Mouse (Mus musculus) lung, postnatal 14 days (tissue): Measurements from ENCODE around the gene Cope.

Experiments
- DNase-seq: peaks from one replicate; pipeline ENCODE4 v3.0.0; 2021

Cope gene

GRCm38 (mm10) chr8:70302358-70302890, at the start of gene Cope, which contains the start of gene Ddx49:
TSS of gene Cope (plus strand) at chr8:70302518.
TSS of gene Ddx49 (minus strand) at chr8:70302489.
- peak; percentile 93 for DNase-seq

GRCm38 (mm10) chr8:70254628-70255027, 47.7 kb upstream of the Cope start:
- DNase-seq, result no peak

DNA sequence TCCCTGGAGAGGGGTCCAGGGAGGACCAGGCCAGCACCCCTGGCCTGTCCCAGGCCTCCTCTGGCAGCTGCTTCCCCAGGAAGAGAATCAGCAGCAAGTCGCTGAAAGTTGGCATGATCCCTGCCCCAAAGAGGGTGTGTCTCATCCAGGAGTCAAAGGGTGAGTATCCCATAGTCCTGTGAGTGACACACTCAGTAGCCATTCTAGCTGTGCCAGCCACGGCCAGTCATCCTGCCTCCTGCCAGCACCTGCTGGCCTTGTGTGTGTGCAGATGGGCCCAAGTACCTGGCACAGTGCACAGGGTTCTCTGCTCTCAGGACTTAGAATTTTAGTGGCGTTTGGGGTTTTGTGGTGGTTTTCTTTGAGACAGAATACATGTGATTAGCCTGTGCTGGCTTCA, 44.9 kb upstream of the Cope start:
- no peak for DNase-seq

- DNase-seq, result peak; percentile 35
These were observed 43.7 kb upstream of the Cope start for GRCm38 (mm10) chr8:70258600-70258999.

DNA sequence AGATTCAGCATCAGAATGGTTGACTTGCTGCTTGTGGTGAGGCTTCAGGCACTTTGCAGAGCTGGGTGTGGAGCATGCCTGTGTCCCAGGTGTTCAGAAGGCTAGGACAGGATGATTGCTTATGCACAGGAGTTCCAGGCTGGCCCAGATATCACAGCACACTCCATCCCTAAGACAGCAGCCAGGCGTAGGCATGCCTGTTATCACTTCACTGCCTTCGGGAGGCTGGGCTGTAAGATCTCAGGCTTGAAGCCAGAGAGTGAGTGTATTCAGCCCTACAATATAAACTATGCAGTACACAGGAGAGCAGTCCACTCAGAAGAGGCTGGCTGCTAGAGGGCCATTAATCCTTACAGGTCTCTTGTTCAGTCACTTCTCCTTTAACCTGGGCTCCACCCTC, 43.3 kb upstream of the Cope start:
- no peak for DNase-seq

GRCm38 (mm10) chr8:70267674-70268073, 34.6 kb upstream of the Cope start:
- DNase-seq, result no peak

DNA sequence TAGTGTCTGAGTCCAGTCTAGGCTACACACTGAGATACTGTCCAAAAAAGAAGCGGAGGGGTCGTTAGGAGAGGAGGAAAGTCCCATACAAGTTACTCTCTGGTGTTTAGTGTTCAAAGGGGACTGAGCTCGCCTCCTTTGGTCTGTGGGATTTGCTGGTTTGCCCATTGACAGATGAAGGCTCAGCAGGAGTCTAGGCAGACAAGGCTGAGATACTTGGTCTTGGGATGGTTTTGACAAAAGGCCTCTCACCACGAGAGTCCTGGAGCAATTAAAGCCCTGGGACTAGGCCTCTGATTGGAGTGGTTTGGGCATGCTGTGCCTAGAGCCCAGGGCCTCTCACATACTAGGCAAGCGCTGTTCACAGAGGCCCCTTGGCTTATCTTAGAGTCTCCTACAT, 34.0 kb upstream of the Cope start:
- DNase-seq, result no peak

DNA sequence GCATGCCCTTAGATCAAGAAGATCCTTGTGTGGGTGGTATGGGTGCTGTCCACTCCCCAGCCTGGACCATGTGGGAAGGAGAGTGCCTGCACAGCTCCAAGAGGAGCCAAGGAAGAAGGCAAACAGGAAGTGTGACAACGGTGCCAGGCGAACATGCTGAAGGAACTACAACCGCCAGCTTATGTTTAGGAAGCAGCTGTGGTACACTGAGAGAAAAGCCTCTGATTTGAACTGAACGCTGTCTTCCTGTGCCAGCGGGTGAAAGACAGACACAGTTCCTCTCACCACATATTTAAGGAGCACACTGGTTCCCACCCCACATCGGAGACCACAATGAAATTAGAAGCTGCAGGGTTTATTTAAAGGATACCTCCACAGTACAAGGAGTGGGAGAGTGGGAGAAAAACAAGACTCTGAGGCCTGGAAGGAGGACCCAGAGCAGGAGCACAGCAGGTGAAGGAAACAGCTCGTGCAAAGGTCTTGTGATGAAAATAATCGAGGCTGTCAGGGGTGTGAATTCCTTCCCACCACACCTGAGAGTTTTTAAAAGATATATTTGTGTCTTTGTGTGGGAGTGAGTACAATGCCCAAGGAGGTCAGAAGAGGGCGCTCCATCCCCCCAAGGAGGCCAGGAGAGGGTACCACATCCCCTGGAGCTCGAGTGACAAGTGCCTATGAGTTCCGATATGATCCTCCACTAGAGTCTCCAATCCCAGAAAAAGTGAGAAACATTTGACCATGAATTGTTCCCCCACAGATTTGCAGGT, 33.3 kb upstream of the Cope start:
- peak; percentile 66 for DNase-seq

GRCm38 (mm10) chr8:70272949-70273348, 29.4 kb upstream of the Cope start:
- DNase-seq, result peak; percentile 41

DNA sequence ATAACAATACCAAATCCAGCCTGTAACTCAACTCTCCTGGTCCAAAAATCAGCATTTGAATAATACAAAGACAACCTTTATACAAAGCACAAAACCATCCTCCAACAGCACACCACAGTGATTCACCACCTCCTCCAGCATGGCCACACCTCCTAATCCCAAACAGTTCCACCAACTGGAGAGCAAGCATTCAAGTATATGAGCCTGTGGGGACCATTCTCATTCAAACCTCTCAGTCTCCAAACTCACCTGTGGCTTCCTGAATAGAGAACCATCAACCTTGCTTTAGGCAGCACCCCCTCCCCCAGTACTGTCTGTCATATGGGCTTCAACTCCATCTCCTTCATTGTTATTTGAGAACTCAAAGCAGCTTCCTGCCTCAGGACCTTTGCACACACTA, 28.0 kb upstream of the Cope start:
- no peak for DNase-seq

DNA sequence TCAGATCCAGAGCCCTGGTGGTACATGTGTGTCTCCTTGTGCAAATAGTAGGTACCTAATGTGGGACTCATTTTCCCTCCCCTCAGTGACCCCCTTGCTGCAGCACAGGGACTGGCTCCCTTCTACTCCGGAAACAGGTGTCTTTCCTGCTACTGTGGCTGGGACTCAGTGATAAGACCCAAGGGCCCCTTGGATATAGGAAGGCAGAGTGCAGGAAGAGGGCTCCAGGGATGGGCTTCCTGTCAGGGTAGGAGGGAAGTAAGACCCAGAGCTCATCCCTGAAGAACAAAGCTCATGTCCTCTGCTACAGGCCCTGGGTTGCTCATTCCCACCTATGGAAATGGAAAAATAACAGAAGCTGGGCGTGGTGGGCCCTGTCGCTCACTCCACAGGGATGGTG, 25.8 kb upstream of the Cope start:
- DNase-seq, result peak; percentile 51

DNA sequence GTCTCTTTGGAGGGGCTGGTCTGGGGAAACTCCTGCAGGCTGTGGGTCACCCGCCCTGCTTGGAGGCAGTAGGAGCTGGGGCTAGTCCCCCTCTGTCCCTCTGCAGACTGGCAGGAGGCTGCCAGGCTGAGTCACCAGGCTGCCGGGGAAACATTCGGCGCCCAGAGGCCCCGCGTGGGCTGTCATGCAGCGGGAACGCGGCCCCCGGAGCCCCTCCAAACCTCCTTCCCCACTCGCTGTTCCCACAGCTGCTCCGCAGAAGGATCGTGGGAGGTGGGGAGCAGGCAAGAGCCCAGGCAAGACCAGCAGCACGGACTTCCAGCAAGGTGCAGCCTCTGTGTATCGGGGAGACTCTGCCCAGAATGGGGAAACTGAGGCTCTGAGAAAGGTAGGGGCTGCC, 24.1 kb upstream of the Cope start:
- DNase-seq, result no peak

- no peak for DNase-seq
These were observed 23.1 kb upstream of the Cope start for GRCm38 (mm10) chr8:70279266-70279665.

GRCm38 (mm10) chr8:70281001-70281400, 21.3 kb upstream of the Cope start:
- no peak for DNase-seq

GRCm38 (mm10) chr8:70282603-70283135, 19.6 kb upstream of the Cope start, which contains the start of gene Homer3:
TSS of gene Homer3 (plus strand) at chr8:70282827.
- peak; percentile 94 for DNase-seq

- DNase-seq, result peak; percentile 41
These were observed 18.9 kb upstream of the Cope start for GRCm38 (mm10) chr8:70283136-70284077.

DNA sequence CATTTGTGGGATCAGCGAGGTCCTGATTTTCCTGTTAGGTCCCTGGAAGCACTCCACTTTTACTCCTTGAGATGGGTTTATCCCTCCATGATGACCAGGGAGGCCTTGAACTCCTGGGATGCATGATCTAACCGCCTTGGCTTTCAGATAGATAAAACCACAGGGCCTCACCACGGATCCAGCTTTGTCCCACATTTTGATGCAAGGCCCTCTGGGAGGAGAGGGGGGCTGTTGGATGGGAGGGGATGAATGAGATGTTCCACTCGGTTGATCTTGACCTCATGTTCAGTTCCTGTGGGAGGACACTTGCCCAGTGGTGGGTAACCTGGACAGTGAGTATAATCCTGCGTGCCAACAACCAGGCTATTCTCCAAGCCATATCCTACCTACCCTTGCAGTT, 17.9 kb upstream of the Cope start:
- no peak for DNase-seq

DNA sequence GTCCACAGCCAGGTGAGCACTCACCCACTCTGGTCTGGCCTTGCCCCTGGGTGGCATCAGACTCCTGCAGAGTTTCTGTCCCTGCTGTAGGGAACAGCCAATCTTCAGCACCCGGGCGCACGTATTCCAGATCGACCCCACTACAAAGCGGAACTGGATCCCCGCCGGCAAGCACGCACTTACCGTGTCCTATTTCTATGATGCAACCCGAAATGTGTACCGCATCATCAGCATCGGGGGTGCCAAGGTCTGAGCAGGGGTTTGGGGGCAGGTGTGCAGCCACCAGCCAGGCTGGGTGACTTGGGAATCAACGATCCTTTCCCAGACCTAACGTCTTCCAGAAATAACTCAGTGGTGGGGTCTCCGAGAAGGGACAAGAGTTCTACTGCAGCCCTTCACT, 17.0 kb upstream of the Cope start:
- no peak for DNase-seq

- no peak for DNase-seq
These were observed 15.6 kb upstream of the Cope start for GRCm38 (mm10) chr8:70286737-70287136.

DNA sequence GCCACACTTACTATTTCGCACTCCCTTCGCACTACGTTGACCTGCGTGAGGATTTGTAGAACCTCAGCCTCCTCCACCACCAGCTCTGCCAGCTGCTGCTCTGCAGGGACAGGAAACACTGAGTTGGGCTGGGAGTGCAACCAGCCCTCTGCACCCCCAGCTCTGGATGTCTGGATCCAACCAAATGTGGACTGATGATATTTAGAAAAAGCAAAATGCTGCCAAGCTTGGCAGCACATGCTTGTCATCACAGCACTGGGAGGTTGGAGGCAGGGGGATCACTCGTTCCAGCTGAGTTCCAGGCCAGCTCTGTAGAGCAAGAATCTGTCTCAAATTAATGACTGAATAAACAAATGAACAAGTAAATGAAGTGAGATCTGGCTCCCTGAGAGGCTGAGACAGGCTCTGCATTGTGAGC, 8.3 kb upstream of the Cope start:
- DNase-seq, result peak; percentile 54

DNA sequence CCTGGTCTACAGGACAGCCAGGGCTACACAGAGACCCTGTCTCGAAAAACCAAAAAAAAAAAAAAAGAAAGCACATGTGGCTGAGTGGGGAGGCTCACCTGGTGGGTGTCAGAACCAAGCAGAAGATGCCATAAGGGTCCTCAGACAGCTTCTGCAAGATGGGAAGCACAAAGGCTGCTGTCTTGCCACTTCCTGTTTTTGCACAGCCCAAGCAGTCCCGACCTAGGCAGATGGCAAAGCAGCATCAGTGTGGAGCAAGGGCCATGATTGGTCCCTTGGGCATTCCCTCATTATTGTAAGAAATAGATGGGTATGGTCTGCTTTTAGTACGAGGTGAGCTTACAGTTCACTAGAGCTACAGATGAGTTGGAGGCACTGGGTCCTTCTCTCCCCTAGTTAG, 1.4 kb upstream of the Cope start:
- no peak for DNase-seq

GRCm38 (mm10) chr8:70302901-70303300, 583 bp downstream of the Cope start:
- DNase-seq, result no peak

DNA sequence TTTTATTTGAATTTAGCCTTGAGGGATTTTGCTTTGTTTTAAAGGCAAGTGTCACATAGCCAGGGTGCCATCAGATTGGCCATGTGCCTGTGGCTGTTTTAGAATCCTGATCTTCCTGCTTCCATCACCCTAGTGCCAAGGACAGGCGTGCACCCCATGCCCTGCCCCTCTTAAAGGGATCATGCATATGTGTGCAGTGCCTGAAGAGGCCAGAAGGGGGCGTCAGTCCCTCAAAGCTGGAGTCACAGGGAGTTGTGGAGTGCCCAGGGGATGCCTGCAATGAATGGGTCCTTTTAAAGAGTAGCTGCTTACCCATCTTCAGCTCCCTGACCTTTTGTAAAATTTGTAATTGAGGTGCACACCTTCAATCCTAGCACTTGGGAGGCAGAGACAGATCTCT, 7.0 kb downstream of the Cope start:
- DNase-seq, result no peak
